Mouse (Mus musculus) bone marrow, adult 2 months (tissue): ENCODE measurements around the gene Prr19.

Experiments used
- CTCF ChIP-seq: fragments of 200-500 bp; IDR thresholded peaks from 2 replicates; pipeline ENCODE4 v1.5.1; 2011; ENCODE audit warnings: low read length, control low read depth; ENCODE audit not compliant: control insufficient read depth, insufficient read depth
- POLR2A ChIP-seq: fragments of 200-500 bp; IDR thresholded peaks from 2 replicates; pipeline ENCODE4 v1.6.1; 2011; ENCODE audit warnings: low read depth, mild to moderate bottlenecking, control low read depth, low read length, borderline replicate concordance; ENCODE audit not compliant: control insufficient read depth

DNA sequence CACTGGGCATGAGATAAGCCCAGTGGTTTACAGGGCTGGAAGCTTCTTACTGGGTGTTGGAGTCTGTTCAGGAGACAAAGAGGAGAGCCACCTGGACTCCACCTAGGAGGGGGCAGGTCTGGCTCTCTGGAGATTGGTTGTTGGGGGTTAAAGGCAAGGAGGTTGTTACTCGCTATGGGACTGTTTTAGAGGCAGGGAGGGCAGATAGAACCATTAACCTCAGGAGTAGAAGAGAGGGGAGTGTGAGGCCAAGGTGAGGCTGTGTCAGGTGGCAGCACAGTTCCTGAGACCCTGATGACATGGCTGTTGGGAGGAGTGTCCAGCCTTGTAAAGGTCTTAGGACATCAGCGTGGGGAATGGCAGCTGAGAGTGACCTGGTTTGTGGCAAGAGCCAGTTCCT is 17.0 kb upstream of the Prr19 start:
- no peak for TF ChIP-seq CTCF
- TF ChIP-seq POLR2A: no peak
